Comparison of ENCODE assay signal across 8 mouse cellular contexts in genomic region chr17:25115664-25116432, GRCm38 (mm10). TPM values are rescaled to one million over a fixed set of nuclear protein-coding genes. Genes with fewer than 3 reads are reported as not detected.
DNase-seq lines count a peak whose midpoint lies in the region; ATAC-seq and TF ChIP-seq lines count a peak whose summit lies in the region.

Gene Telo2, minus strand, starts transcription at chr17:25115967.

- 6% methylated on average over 40 of the region's 40 CpGs for WGBS in hindbrain, embryonic 10.5 days
- 5% methylated on average over 40 of the region's 40 CpGs for WGBS in lung, postnatal 0 days

- TF ChIP-seq CTCF in lung, postnatal 0 days (IDR thresholded peaks at IDR 0.05): no peak

- no peaks in the 10 kb centered on the region for H3K27me3 ChIP-seq in hindbrain, embryonic 10.5 days (ENCODE audit: insufficient read depth, poor library complexity, severe bottlenecking)
- no peaks in the 10 kb centered on the region for H3K27me3 ChIP-seq in lung, postnatal 0 days (replicated peaks; ENCODE audit: insufficient read depth, low read length)

- peak within 1 kb of the TSS; percentile 87 for H3K4me2 ChIP-seq in lung, postnatal 0 days (replicated peaks; ENCODE audit: low read depth, low read length)

- peaks cover 36% of the 10 kb centered on the region for H3K36me3 ChIP-seq in hindbrain, embryonic 10.5 days
- H3K36me3 ChIP-seq in lung, postnatal 0 days (ENCODE audit: insufficient read depth, low read length): no peaks in the 10 kb centered on the region

- no peak for TF ChIP-seq EP300 in lung, postnatal 0 days (IDR thresholded peaks at IDR 0.05)

- H3K4me1 ChIP-seq in hindbrain, embryonic 10.5 days (replicated peaks): peaks cover 20% of the 10 kb centered on the region
- peaks cover 12% of the 10 kb centered on the region; the same call in 1 of the 2 replicates for H3K4me1 ChIP-seq in lung, postnatal 0 days (ENCODE audit: insufficient read depth, low read depth, low read length)

- H3K9me3 ChIP-seq in hindbrain, embryonic 10.5 days: no peaks in the 10 kb centered on the region
- no peaks in the 10 kb centered on the region for H3K9me3 ChIP-seq in lung, postnatal 0 days (ENCODE audit: low read length)

- peak within 1 kb of the TSS; percentile 64 for H3K4me3 ChIP-seq in hindbrain, embryonic 10.5 days
- H3K4me3 ChIP-seq in lung, postnatal 0 days (ENCODE audit: low read depth, low read length): peak within 1 kb of the TSS; percentile 40

- ATAC-seq in frontal cortex, adult (ENCODE audit: low TSS enrichment): peak; percentile 72
- peak; percentile 94 for ATAC-seq in lung, postnatal 0 days

- peak within 1 kb of the TSS; percentile 37 for H3K9ac ChIP-seq in lung, postnatal 0 days (replicated peaks; ENCODE audit: low read depth)

- peak; percentile 81 for DNase-seq in MEL-GATA-1-ER (ENCODE audit: extremely low read depth, low read depth)
- DNase-seq in cerebellum, adult 8-10 months: peak; percentile 93
- peak; percentile 92 for DNase-seq in hindbrain, embryonic 10.5 days (ENCODE audit: low spot score)
- DNase-seq in layer of hippocampus, adult 9-11 months: peak; percentile 91
- peak; percentile 95 for DNase-seq in lung, postnatal 0 days (ENCODE audit: low spot score)
- DNase-seq in ovary, postnatal 14 days (ENCODE audit: low spot score): peak; percentile 90
- peak; percentile 94 for DNase-seq in thymus, postnatal 14 days

- peak within 1 kb of the TSS; percentile 96 for H3K27ac ChIP-seq in hindbrain, embryonic 10.5 days
- peak within 1 kb of the TSS; percentile 93 for H3K27ac ChIP-seq in lung, postnatal 0 days (ENCODE audit: low read length)

RNA-seq across cellular contexts. Expression of gene Telo2, which starts in this region (rescaled TPM):
- polyA plus RNA-seq in hindbrain, embryonic 10.5 days (2016; fragmentation: Nextera tagmentation; extraction: Ambion mirVana): 49.9 and 52.3 TPM in 2 replicates
- polyA plus RNA-seq in lung, postnatal 0 days (2015; fragmentation: Nextera tagmentation; extraction: Ambion mirVana): 13.7 and 13.9 TPM in 2 replicates

Comparison
In these comparisons a context has a peak if more than half of its experiments do, and no peak if none do; other contexts are left out.
1. Peak in every context shown above with its lines: DNase-seq, ATAC-seq, H3K4me3 ChIP-seq and H3K27ac ChIP-seq.